Mouse (Mus musculus) skeletal muscle tissue, postnatal 0 days (tissue): Measurements from ENCODE around the gene Gm17555. TPM values are rescaled to one million over a fixed set of nuclear protein-coding genes. Genes with fewer than 3 reads are reported as not detected.

Source experiments
- polyA plus RNA-seq: library from polyadenylated mRNA; unstranded; fragments of >200 nt; fragmentation: Nextera tagmentation; extraction: Ambion mirVana; gene quantifications from 2 replicates; pipeline ENCODE4 v1.2.1, GENCODE M21; 2015

The Gm17555 gene
- not detected in 2 replicates for polyA plus RNA-seq

DNA sequence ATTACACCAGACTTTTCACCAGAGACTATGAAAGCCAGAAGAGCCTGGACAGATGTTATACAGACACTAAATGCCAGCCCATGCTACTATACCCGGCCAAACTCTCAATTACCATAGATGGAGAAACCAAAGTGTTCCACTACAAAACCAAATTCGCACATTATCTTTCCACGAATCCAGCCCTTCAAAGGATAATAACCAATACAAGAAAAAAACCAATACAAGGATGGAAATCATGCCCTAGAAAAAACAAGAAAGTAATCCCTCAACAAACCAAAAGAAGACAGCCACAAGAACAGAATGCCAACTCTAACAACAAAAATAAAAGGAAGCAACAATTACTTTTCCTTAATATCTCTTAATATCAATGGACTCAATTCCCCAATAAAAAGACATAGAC is at the start of gene Gm17555:
TSS of gene Gm17555 (plus strand) at position 301 of the 400 bp plus-strand sequence.

Other genes starting within 250 kb of the Gm17555 start
- gene Fgf7, start 180.4 kb upstream of the Gm17555 start, polyA plus RNA-seq, result 14.8 and 16.5 TPM in 2 replicates
- gene Fam227b, start 63.1 kb upstream of the Gm17555 start, polyA plus RNA-seq, result not detected in 2 replicates
- 17.6 and 19.3 TPM in 2 replicates for gene Dtwd1, start 63.0 kb upstream of the Gm17555 start, polyA plus RNA-seq